ENCODE assay signal across 16 mouse cellular contexts in the genomic region with DNA sequence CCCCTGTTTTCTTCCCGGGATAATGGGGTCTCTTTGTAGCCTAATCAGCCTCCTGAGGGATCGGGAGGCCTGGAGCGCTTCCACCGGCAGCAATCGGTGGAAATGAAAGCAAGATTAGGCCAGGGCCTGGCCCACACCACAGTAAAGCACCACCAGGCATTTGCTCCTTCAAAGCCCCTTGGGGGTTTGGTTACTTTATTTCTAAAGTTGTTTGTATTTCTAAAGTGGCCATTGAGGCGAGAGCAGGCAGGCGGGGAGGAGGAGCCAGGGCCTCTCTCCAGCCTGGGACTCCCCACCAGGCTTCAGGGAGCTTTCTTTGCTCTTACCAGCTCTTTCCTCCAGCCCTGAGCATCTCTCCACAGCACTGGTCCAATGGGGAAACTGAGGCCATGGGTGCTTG. TPM values are rescaled to one million over a fixed set of nuclear protein-coding genes. Genes with fewer than 3 reads are reported as not detected.
DNase-seq lines count a peak whose midpoint lies in the region; ATAC-seq and TF ChIP-seq lines count a peak whose summit lies in the region.
"Had no signal": no experiment of that assay in that cellular context is flagged by ENCODE, and none has a peak within 500 bp of the region (broad histone marks: within the 10 kb centered on the region; RNA-seq: fewer than 3 reads in every experiment).

No protein-coding gene starts in this region.

- H3K9ac ChIP-seq in lung, embryonic 14.5 days: no peak overlapping the region
- no peak overlapping the region for H3K9ac ChIP-seq in forebrain, embryonic 15.5 days (replicated peaks)
- H3K9ac ChIP-seq: liver, embryonic 14.5 days had no signal

- WGBS in lung, embryonic 14.5 days: 8% methylated on average over 7 of the region's 7 CpGs
- 2% methylated on average over 7 of the region's 7 CpGs for WGBS in embryonic facial prominence, embryonic 10.5 days
- 6% methylated on average over 7 of the region's 7 CpGs for WGBS in forebrain, embryonic 15.5 days

- no peak overlapping the region for H3K4me3 ChIP-seq in lung, embryonic 14.5 days (ENCODE audit: low read depth, low read length)
- H3K4me3 ChIP-seq in embryonic facial prominence, embryonic 10.5 days: 0 out of 2 replicates have a peak overlapping the region, but pooled peaks have one; percentile 11
- H3K4me3 ChIP-seq in forebrain, embryonic 15.5 days: no peak overlapping the region
- H3K4me3 ChIP-seq: heart, embryonic 10.5 days had no signal

- no peaks in the 10 kb centered on the region for H3K4me1 ChIP-seq in lung, embryonic 14.5 days (ENCODE audit: insufficient read depth)
- peaks cover 78% of the 10 kb centered on the region for H3K4me1 ChIP-seq in embryonic facial prominence, embryonic 10.5 days
- peaks cover 18% of the 10 kb centered on the region for H3K4me1 ChIP-seq in forebrain, embryonic 15.5 days

- H3K36me3 ChIP-seq in lung, embryonic 14.5 days (ENCODE audit: insufficient read depth): no peaks in the 10 kb centered on the region
- no peaks in the 10 kb centered on the region for H3K36me3 ChIP-seq in embryonic facial prominence, embryonic 10.5 days (replicated peaks)
- no peaks in the 10 kb centered on the region for H3K36me3 ChIP-seq in forebrain, embryonic 15.5 days
- H3K36me3 ChIP-seq: heart, embryonic 10.5 days had no signal

- peak; percentile 68 for DNase-seq in lung, embryonic 14.5 days
- no peak for DNase-seq in lung, postnatal 14 days
- DNase-seq in embryonic facial prominence, embryonic 10.5 days (ENCODE audit: low spot score): peak; percentile 48
- DNase-seq in lung, postnatal 36 days: peak; percentile 26
- DNase-seq in thymus, postnatal 36 days: no peak
- no peak for DNase-seq in ovary, postnatal 14 days (ENCODE audit: low spot score)
- DNase-seq: cerebellum, postnatal 10 days; heart, postnatal 4 days; kidney, adult 18-20 months; kidney, postnatal 36 days; right cerebral cortex, postnatal 4 days; thymus, postnatal 25 days had no signal

- H3K27ac ChIP-seq in lung, embryonic 14.5 days (ENCODE audit: low read depth): no peak overlapping the region
- H3K27ac ChIP-seq in embryonic facial prominence, embryonic 10.5 days (replicated peaks): no peak overlapping the region; the same call in 1 of the 2 replicates
- H3K27ac ChIP-seq in forebrain, embryonic 15.5 days (replicated peaks): no peak overlapping the region
- H3K27ac ChIP-seq: heart, embryonic 10.5 days; liver, embryonic 14.5 days had no signal

- TF ChIP-seq CTCF in lung, embryonic 14.5 days (IDR thresholded peaks at IDR 0.05; ENCODE audit: low read depth): no peak

- H3K4me2 ChIP-seq in lung, embryonic 14.5 days: no peak overlapping the region
- no peak overlapping the region for H3K4me2 ChIP-seq in forebrain, embryonic 15.5 days (replicated peaks)

- peaks cover 96% of the 10 kb centered on the region for H3K27me3 ChIP-seq in lung, embryonic 14.5 days (ENCODE audit: insufficient read depth, low read length)
- H3K27me3 ChIP-seq in embryonic facial prominence, embryonic 10.5 days (replicated peaks; ENCODE audit: low read depth, poor library complexity, severe bottlenecking): peaks cover 100% of the 10 kb centered on the region
- peaks cover 92% of the 10 kb centered on the region for H3K27me3 ChIP-seq in forebrain, embryonic 15.5 days

- no peaks in the 10 kb centered on the region for H3K9me3 ChIP-seq in lung, embryonic 14.5 days (ENCODE audit: low read depth, low read length)
- H3K9me3 ChIP-seq in embryonic facial prominence, embryonic 10.5 days: no peaks in the 10 kb centered on the region
- no peaks in the 10 kb centered on the region for H3K9me3 ChIP-seq in forebrain, embryonic 15.5 days
- H3K9me3 ChIP-seq: heart, embryonic 10.5 days had no signal

- ATAC-seq in lung, embryonic 14.5 days (ENCODE audit: insufficient read depth): peak; percentile 47
- ATAC-seq in forebrain, embryonic 15.5 days (replicated peaks): 0 out of 2 replicates have a peak, but pooled peaks have one; percentile 41
- ATAC-seq: CD4-positive, CD25-positive, alpha-beta regulatory T cell, adult 4 months had no signal

RNA-seq across cellular contexts. Expression of gene Pax7, which starts 15.2 kb away (rescaled TPM):
- polyA plus RNA-seq in lung, embryonic 14.5 days (2014; fragmentation: Nextera tagmentation; extraction: Ambion mirVana): not detected in 2 replicates
- polyA plus RNA-seq in embryonic facial prominence, embryonic 10.5 days (2016; fragmentation: Nextera tagmentation; extraction: Ambion mirVana): 1.5 and 2.6 TPM in 2 replicates
- polyA plus RNA-seq in forebrain, embryonic 15.5 days (2015; fragmentation: Nextera tagmentation; extraction: Ambion mirVana): 0.08 TPM in 1 of 2 replicates, not detected in the other
- polyA plus RNA-seq: CD4-positive, CD25-positive, alpha-beta regulatory T cell, adult 4 months; liver, embryonic 14.5 days had no signal

Comparison
In these comparisons a context has a peak if more than half of its experiments do, and no peak if none do; other contexts are left out.
1. DNase-seq: peak in lung, embryonic 14.5 days (single experiment), embryonic facial prominence, embryonic 10.5 days (single experiment) and lung, postnatal 36 days (single experiment); none in lung, postnatal 14 days (single experiment), thymus, postnatal 36 days (0 of 2) and ovary, postnatal 14 days (single experiment).